Mouse (Mus musculus) central nervous system, embryonic 11.5 days (tissue): Measurements from ENCODE around the gene Apoa1. TPM values are rescaled to one million over a fixed set of nuclear protein-coding genes. Genes with fewer than 3 reads are reported as not detected.

Experiments used
- polyA plus RNA-seq: library from polyadenylated mRNA; depleted of rRNA; stranded (reverse); fragments of >200 nt; gene quantifications from 2 replicates; pipeline ENCODE4 v1.2.3, GENCODE M21; 2012; rRNA removed

The Apoa1 gene
- 33.4 and 120 TPM in 2 replicates for polyA plus RNA-seq

DNA sequence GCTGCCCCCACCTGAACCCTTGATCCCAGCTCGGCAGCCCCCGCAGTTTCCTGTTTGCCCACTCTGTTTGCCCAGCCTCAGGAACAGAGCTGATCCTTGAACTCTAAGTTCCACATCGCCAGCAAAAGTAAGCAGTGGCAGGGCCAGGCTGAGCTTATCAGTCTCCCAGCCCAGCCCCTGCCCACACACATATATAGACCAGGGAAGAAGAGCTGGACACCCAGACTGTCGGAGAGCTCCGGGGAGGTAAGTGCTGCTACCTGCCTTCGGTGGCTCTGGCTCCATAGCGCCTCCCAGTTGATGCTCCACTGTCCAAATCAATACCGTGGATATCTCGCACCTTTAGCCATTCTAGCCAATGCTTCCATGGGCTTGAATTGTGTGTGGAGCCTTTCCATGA, at the start of gene Apoa1:
Gene Apoa1, plus strand, starts transcription at position 90 of the 400 bp plus-strand sequence.

DNA sequence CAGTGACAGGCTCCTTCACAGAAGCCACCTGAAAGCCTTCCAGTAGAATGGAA, 7.0 kb downstream of the Apoa1 start, which contains the start of gene Apoc3:
Gene Apoc3, minus strand, starts transcription at position 41 of the 53 bp plus-strand sequence.

DNA sequence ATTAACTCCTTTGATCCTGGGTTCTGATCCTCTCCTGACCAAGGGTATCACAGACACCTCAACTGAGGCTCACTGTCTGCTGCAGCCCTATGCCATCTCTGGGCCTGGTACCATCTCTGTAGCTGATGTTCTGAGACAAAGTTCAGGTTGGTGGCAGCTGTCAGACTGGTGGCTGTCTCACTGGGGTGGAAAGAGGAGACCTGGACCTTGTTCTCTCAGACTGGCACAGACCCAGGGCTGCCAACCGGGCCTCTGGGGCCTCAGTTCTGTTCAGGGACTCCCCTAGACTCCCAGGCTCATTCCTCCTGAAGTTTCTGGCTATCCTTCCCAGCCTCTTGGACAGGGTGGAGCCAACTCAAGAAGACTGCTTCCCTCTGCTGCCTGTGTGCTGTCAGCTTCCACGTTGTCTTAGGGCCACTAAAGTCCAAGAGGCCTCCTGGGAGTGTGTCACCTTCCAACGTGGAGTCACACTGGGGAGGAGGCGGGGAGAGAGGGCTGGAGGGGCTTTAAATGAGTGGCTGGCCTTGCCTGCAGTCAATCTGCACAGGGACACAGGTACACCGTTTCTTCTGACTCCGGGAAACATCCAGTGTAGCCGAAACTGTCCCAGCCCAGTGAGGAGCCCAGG, 12.3 kb downstream of the Apoa1 start, which contains the start of gene Apoa4:
Gene Apoa4, plus strand, starts transcription at position 171 of the 628 bp plus-strand sequence.

DNA sequence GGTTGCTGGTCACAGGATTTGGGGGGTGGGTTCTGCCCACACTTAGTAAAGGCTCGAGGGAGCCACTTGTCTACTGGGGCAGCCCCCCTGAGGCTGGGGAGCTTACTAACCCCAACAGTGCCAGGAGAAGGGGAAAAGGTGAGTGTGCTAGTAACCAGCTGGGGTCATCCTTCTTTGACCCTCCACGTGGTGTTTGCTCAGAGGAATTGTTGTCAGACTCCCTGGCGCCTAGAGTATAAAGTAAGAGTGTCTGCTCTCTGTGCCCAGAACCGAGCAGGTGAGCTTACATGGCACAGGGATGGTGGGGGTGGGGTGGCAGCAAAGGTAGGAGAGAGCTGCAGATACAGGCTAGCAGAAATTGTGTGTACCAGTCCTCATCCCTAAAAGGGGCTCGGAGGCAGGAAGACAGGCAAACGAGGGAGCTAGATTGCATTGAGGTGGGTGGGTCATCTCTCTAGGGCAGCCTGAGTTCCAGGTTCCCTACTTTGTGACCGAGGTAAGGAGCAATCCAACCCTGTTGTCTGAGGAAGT, 40.0 kb downstream of the Apoa1 start, which contains the start of gene Apoa5:
Gene Apoa5, plus strand, starts transcription at position 291 of the 531 bp plus-strand sequence.

DNA sequence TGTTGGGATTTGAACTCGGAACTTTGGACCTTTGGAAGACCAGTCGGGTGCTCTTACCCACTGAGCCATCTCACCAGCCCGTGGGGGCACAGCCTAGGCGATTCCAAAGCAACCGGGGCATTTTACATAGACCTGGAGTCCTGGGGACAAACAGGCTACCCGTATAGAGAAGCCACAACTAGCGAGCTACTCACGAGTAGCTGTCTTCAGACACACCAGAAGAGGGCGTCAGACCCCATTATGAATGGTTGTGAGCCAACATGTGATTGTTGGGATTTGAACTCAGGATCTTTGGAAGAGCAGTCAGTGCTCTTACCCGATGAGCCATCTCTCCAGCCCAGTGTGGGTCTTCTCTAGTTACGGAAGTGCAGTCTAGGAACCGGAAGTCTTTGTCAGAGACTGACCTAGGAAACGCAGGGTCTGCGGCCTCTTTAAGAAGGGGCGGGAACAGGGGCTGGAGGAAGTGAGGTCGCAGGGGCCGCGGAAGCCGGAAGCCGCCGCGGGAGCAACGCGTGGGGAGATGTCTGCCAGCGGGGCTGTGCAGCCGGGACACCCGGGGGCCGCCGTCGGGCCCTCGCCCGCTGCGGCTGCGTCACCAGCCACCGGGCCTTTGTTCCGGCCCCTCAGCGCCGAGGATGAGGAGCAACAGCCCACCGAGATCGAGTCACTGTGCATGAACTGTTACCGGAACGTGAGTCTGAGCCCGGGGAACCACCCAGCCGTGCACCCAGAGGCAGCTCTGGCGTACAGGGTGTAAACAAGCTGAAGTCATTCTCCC, 44.5 kb downstream of the Apoa1 start, which contains the start of gene Zpr1:
Gene Zpr1, plus strand, starts transcription at position 388 of the 778 bp plus-strand sequence.

Other genes starting within 250 kb of the Apoa1 start
- 125 and 146 TPM in 2 replicates for gene Pafah1b2, start 215.9 kb upstream of the Apoa1 start, polyA plus RNA-seq
- gene Sik3, start 215.8 kb upstream of the Apoa1 start, polyA plus RNA-seq, result 11.5 and 16.2 TPM in 2 replicates
- 0.15 TPM in 1 of 2 replicates, not detected in the other for gene Apoc3, start 7.1 kb downstream of the Apoa1 start, polyA plus RNA-seq
- gene Apoa4, start 12.1 kb downstream of the Apoa1 start, polyA plus RNA-seq, result 0.43 TPM in 2 replicates
- 0.06 TPM in 1 of 2 replicates, not detected in the other for gene Apoa5, start 40.1 kb downstream of the Apoa1 start, polyA plus RNA-seq
- gene Zpr1, start 44.5 kb downstream of the Apoa1 start, polyA plus RNA-seq, result 39.8 and 42.7 TPM in 2 replicates
- gene Bud13, start 54.4 kb downstream of the Apoa1 start, polyA plus RNA-seq, result 20.3 and 25.9 TPM in 2 replicates
- not detected in 2 replicates for gene 4931429L15Rik, start 91.4 kb downstream of the Apoa1 start, polyA plus RNA-seq